Mouse (Mus musculus) granulocyte monocyte progenitor cell, adult 5-6 weeks (primary cell): ENCODE measurements at regions not wholly inside any gene's neighbourhood (a gene's known extent, or its start where the extent isn't known, plus 50 kb on each side); places are given as distances from the start of the nearest gene placed in this dataset.
"Not testable (repeated sequence)": the region's sequence is repeated elsewhere in the genome, so short reads cannot be mapped to it uniquely, and the experiment has no call there.

Experiments
- ATAC-seq: replicated peaks from 2 replicates; pipeline ENCODE4 v1.8.0; 2016; ENCODE audit warnings: mild to moderate bottlenecking, moderate TSS enrichment, inconsistent platforms; ENCODE audit not compliant: poor library complexity, severe bottlenecking

DNA sequence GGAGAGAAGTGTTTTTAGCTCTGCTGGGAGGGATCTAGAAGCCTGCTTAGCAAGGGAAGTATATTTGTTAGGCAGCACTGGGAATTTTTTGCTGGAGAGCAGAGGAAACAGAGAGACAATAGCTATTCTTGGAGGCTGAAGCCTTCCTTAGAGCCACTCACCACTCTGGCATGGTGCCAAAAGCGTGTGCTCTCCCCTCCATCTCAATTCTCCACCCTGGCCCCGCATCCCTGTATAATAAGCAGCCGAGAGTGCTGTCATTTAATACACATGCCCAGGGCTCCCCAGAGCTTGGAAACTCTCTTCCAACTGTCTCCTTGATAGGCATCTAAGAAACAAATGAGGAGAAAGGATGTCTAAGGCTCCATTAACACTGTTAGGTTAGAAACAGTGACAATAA lies 455.8 kb upstream of the Clint1 start:
- no peak for ATAC-seq

DNA sequence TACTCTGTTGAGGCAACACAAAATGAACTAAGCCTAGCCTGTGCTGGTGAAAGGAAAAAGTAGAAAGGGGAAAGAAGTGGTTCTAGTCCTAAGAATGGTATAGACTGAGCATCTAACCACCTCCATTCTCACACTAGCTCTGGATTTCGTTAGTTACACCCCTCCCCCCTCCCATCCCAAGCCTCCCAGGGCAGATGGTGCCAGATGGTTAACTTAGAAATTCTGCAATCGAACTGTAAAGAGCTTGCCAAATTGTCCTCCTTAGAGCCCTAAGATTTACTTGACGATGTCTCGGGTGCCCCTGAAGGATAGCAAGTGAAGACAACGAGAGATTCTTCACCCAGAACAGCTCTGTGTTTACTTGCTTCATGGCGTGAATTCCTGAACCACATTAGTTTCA lies 453.7 kb upstream of the Clint1 start:
- ATAC-seq: no peak

DNA sequence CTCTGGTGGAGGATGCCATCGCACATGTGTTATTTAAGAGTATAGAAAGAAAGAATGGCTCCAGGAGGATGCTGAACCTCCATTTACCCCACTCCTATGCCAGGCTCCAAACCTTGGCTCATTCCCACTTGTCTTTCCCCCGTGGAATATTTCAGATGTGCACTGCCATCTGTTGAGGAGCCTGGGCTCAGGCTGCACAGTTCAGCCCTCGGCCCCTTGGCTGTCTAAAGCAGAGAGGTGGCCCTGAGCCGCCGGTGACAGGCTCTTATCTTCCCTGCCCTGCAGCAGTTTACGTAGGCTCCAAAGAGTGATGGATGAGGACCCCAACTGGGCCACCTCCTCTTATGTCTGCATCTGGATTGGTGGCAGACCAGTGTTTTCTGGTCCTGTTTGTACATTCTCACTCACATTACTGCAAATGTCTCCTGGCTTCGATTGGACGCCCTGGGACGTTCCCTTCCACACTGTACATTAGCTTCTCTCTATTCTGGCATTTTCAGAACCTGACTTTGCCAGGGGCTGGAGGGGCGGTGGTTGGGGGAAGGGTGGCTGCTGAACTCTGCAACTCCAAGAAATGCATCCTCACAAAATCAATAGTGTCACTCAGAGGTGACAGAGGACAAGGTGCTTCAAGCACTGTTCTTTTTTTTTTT lies 447.3 kb upstream of the Clint1 start:
- no peak for ATAC-seq

GRCm38 (mm10) chr11:45424066-45424465 lies 427.8 kb upstream of the Clint1 start:
- not testable (repeated sequence) for ATAC-seq

DNA sequence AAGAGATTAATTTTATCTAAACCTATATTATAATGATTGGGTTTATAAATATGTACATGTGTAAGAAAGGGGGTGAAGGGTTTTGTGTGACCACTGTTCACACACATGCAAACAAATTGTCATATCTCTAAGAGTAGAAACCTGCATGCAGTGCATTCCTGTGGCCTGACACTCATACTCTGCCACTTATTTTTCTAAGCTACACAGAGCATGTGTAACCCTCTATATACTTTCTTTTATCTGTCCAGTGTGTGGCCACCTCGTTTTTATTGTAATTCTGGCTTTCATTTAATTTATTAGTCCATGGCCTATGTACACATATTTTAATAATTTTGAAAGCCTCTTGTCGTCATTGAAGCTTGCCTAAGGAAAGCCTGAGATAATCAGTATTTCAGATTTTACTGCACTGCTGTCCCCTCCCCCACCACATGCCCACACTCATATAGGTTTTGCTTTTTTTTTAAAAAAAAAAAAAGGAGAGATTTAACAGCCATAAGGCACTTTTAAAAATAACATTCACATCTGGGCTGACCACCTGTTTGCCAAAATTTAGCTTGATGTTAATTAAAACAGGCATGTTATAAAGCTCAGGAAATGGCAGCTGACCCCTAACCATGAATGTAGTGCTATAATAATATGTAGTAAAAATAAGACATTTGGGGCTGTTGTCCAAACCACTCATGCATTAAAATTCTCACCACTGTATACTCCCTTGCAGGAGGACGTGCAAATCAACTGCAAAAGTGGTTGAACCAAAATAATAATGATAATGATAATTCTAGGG lies 410.7 kb upstream of the Clint1 start:
- no peak for ATAC-seq

DNA sequence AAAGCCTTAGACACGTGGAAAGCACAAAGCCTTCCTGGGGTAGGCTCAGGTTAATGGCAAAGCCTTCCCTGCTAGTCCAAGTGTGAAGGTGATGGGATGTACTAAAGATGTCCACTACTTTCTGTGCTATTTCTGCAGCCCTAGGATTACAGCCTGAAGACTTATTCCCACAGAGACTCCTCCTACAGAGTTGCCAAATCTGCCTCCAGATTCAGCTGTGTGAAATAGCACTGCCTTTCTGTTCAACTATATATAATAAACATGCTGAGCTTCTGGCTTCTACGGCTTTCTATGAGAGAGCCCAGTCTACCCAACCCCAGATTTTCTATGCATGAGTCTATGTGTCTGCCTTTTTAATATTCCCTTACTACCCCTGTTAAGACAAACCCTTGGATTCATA lies 405.3 kb upstream of the Clint1 start:
- no peak for ATAC-seq

DNA sequence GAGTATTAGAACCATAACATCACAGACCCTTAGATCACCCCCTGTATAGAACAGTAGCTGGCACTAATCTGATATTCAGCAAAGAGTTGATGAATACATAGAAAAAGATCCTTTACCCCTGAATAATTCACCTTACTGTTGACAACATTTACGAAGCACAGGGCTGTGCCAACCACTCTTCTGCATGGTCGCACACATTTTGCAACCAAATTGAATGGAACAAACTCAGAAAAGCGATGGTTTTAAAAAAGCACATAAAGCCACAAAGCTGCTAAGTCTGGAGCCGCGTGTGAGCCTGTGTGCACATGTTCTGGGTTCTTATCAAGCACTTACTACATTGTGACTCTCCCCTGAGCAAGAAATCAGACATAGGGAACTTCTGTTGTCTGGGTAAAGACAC lies 397.6 kb upstream of the Clint1 start:
- no peak for ATAC-seq

DNA sequence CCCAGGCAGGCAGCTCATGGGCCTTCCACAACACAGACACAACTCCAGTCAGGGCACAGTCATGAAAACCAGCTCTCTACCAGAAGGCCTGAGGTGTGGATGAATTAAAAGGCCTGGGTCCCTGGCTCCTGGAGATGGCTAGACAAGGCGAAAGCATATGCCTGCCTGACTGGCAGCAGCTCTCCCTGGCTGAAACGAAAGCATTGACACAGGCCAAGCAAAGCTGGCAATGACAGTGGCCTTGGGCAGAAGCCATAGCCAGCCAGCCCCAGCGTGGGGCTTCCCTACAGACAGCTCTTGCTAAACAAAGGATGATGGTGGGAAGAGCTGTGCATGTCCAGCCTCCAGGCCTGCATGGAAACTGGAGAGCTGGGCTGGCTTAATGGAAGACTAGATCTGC lies 396.9 kb upstream of the Clint1 start:
- ATAC-seq: no peak

GRCm38 (mm10) chr11:45456724-45457123 lies 395.1 kb upstream of the Clint1 start:
- ATAC-seq: no peak

GRCm38 (mm10) chr11:45457597-45457996 lies 394.3 kb upstream of the Clint1 start:
- ATAC-seq: no peak

DNA sequence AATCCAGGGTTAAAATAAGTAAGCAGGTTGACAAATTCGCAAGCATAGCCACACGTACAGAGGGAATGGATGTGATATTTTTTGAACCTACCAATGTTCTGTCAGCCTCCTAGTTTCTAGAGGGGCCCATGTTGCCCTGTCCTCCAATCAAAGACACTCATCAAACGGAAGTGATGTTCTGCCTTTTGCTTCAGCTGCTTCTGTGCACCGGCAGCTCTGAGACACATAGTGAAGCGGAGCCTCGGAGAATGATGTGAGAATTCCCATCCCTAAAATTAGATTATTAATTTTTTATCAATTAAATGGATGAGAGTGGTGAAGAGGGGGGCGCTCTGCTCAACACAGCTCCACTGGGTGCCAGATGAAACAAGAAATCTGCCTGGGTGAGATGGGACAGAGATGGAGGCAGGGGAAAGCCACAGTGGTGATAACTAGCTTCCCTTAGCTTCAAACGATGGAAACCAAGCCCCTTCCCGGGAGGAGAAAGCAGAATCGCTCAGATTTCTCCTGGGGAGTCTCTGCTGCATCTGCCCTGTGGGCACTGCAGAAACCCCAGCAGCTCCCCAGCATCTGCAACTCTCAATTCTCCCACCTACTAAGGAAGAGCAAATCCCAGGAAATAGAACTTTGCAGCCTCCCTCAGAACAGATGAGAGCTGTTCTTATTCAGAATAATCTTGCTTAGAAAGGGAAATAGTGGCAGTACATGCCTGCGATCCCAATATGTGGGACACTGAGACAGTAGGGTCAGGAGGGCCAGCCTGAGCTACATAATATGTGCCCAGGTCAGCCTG lies 391.7 kb upstream of the Clint1 start:
- ATAC-seq: no peak

- ATAC-seq: no peak
Observed at GRCm38 (mm10) chr11:45464501-45464900, 387.4 kb upstream of the Clint1 start.

- no peak for ATAC-seq
Observed at GRCm38 (mm10) chr11:45466350-45466749, 385.5 kb upstream of the Clint1 start.

DNA sequence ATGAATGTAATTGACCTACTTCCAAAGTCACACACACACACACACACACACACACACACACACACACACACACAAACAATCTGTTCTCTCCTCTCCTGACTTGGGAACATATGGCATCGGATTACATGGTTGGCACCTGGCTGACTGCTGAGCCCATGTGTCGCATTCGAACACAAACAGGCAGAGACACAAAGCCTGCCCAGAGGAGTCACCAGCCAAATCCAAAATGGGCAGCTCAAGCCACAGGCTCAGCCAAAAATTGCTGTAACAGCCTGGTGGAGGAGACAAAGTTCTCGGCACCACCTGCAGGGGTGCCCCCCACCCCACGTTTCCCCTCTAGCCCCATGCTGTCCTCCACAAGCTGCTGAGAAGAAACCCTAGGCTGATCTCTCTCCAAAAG lies 379.7 kb upstream of the Clint1 start:
- ATAC-seq: no peak

DNA sequence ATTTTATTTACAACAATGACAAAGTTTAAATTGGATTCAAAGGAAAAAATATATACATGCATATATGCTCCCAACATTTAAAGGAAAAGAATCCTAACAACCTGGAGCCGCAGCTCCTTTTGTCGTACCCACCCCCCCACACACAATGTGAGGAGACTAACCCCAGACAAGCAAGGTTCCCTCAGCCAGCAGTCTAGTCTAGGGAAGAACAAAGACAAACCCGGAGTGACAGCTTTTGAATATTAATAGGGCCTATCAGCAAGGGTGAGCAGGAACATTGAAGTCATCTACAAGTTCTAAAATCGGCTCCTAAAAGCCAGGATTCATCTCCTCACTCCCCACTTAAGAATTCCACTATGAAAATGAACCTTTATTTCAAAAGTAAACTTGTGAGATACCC lies 374.9 kb upstream of the Clint1 start:
- no peak for ATAC-seq

DNA sequence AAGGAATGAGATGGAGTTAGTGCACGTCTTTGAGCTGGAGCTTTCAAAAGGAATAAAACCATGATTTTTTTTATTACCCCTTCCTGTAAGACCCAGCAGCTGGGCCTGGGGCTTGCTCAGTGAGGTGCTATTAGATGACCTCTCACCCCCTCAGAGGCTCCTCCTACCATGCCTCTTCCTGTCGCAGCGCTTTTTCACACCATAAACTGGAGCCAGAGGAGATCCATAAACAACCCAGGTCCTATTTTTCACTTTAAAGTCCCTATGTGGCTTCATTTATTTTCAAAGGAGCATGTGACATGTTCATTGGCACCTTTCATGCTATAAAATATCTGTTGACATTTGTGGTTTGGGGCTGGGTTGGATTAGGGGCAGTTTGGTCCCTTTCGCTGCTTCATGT lies 365.9 kb upstream of the Clint1 start:
- no peak for ATAC-seq

DNA sequence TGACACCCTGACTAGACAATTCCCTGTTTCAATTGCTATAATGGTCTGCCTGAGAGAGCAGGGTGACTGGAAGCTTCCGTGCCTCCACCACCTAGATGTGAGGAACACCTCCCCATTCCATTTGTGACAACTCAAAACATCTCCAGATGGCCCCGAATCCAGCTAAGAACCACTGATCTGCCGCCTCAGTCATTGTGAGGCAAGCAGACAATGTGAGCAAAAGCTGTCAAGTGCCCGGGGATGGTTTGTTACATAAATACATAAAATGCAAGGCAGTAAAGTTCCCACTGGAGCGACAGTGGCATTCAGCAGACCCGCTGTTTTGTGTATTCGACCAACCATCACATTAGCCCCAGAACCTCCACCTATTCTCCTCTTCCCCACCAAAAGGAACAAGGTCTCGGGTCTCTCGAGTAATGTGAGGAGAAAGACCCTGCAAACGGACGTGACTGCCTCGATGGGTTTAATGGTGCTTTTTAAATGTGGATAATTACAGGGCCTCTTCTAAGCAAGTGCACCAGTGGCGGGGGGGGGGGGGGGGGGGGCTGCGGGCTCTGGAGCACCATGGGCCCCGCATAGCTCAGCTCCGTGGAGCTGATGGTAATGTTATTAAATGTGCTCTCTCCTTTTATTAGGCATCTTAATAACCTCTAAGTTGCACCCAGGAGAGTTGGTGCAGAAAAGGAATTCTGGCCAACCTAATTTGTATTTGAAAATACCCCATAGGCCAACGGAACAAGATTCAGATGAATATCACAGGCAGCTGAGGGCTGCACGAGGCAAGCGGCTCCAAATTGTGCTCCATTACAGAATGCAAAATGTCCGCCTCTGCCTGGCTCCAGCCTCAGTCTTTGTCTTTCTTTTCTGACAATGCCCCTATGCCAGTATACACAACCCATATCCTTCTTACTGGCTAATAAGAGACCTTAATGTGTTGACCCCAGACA lies 360.6 kb upstream of the Clint1 start:
- ATAC-seq: no peak

DNA sequence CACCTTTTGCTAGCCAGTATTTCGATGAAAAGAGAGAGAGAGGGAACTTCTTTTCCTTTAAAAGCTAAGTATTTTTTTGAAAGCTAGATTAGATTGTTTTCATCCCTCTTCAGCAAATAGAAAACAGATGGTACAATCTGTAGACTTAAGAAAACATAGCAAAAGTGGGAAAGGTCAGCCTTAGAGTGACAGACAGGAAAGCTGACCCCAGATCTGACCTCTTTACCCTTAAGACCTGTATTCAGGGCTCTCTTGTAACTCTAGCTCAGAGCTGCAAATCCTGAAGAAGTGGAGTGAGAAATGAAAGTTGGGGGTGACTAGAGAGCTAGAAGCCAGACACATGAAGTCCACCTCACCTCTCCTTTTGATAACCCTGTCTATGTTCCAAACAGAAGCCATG lies 356.6 kb upstream of the Clint1 start:
- ATAC-seq: no peak

DNA sequence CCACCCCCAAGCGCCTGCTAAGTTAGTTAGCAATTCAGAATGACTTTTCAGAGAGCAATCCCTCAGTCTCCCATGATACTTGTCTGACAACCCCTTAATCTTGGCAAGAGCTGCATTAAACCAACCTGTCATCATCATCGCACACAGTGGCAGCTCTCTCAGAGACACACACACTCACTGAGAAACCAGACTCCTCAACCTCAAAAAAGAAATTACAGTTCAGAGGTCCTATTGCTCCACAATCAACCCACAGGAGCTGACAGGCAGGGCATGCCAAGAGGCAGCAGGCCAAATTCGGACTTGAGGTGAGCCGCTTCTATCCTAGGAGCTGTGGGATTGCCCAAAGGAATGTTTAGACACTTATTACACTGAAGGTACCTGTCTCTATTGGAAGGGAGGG lies 343.3 kb upstream of the Clint1 start:
- ATAC-seq: no peak

DNA sequence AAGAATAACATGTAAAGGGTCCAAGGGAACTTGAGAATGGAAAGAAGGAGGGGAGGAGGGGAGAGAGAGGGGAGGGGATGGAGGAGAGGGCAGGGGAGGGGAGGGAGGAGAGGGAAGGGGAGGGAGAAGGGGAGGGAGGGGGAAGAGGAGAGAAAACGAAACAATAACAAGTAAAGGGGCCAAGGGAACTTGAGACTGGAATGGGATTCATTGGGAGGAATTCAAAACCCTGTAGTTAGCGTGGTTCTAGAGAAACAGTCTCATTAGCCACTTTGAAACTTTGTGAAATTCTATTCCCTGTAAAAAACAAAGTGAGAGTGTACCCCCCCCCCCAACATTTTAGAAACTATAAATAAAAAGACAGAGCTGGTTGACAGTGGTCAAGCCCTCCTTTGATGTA lies 342.6 kb upstream of the Clint1 start:
- ATAC-seq: no peak
